Mouse (Mus musculus) heart, adult 10 weeks (tissue): ENCODE measurements around the gene Cntd1. TPM values are rescaled to one million over a fixed set of nuclear protein-coding genes. Genes with fewer than 3 reads are reported as not detected.

Source experiments
- polyA plus RNA-seq: library from polyadenylated mRNA; stranded (reverse); fragments of 350-450 nt; fragmentation: Illumina TruSeq; extraction: RNeasy Lipid Tissue Mini Kit (QIAGEN cat#74804); gene quantifications from one replicate; pipeline ENCODE4 v1.2.3, GENCODE M21; 2014; ENCODE audit warnings: low read depth, low replicate concordance

The Cntd1 gene
- polyA plus RNA-seq: 0.58 TPM

DNA sequence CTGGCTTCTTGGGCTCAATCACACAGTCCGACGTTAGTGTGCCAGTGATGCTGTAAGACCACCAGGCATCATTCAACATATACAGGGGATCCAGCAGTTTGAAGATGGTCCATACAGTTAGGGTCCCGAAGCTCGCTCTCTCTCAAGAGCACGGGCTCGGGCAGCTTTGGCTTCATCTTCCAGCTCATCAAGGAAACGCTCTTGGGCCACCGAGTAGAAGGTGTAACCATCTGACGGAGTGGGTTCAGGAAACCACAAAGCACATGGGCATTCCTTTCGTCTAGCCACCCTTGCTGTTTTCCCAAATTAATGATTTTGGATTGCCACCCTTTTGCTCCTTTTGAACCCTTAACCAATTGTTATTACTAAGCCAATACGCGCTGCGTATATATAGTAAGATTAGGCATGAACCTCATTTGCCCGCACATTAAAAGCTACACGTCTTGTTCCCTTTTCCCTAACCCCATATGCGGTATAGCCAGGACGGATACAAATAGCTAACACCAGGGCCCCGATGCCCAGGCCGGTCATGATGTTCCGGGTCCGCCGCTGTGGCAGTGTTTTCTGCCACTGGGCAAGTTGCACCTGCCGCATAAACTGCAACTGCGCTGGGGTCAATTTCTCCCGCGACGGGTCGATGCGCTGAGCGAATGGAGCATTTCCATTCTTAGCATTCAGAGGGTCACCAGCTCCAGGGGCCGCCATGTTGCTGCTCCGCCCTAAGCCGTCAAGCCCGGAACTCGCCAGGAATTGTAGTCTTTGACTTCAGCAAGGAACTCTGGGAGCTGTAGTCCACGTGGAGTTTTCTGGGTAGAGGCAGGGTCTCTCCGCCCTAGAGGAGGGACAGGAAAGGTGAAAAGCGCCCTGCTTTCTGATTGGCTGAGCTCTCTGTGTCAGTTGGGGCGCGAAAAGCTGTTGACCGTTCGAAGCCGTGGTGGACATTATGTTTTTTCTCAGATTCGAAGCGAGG is at the start of gene Cntd1, which contains the start of gene Coa3:
Cntd1 (plus strand) TSS at position 790 of the 970 bp plus-strand sequence.
Coa3 (minus strand) TSS at position 892 of the 970 bp plus-strand sequence.

DNA sequence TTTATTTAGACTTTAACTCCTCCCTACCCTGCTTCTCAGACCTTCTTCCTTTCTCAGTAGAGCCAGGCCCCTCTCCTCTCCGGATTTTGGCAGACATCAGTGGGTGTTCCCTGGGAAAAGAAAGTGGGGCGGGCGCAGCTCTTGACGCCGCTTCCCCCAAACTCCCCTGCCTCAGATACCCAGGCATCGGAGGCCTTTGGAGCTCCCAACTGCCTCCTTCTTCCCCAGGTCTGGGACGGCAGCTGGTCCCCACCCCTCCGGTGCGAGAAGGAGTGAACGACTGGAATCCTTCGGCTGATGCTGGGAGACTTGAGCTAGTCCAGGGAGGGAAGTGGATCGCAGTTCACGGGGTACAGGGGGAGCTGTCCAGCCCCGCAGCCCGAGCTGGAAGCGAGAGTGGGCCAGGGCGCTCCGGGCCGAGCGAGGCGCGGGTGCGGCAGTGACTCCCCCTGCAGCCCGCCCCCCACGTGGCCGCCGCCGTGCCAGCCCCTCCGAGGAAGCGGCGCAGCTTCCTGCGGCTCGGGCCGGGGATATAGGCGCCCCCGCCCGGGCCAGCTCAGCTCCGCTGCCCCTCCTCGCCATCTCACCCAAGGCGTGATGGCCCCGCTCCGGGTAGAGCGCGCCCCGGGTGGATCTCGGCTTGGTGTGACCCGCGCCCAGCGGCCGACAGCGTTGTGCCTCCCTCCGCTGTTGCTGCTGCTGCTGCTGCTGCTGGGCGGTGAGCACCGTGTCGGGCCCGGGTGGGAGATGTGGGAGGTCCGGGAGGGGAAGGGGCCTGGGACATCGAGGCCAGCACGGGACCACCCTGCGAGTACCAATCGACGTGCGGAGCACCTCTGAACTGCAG is 32.7 kb upstream of the Cntd1 start, which contains the start of gene Ramp2:
Ramp2 (plus strand) TSS at position 174 of the 847 bp plus-strand sequence.

GRCm38 (mm10) chr11:101253613-101254389 is 25.0 kb upstream of the Cntd1 start, which contains the start of gene Vps25:
TSS of gene Vps25 (plus strand) at chr11:101253707.

GRCm38 (mm10) chr11:101259948-101260825 is 18.6 kb upstream of the Cntd1 start, which contains the start of gene Wnk4:
TSS of gene Wnk4 (plus strand) at chr11:101260567.

DNA sequence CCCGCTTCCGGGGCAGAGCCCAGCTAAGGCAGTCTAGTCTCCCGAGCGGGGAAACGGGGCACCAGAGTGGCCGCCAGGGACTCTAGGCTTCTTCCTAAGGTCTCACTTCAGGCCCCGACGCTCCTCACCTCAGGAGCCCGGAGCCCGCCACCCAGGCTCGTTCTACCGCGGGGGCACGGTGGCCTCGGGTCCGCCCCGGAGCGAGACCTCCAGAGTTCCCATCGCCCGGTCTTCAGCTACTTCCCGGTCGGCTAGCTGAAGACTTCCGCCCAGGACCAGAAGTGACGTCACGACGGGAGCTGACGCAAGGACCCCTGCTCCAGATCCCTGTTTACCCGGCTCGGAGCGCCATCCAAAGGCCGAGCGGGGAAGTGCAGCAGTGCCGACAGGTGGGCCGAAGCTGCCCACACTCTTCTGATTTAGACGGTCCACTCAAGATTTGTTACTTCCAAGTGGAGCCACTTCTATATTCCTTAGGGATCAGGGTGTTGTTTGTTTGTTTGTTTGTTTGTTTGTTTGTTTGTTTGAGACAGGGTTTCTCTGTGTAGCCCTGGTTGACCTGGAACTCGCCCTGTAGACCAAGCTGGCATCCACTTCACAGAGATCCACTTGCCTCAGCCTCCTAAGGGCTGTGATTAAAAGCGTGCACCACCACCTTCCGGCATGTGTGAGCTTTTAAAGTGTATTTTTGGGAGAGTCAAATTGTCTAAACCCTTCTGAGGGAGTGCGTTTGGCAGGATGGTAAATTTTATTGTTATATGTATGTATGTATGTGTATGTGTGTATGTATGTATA is 23.4 kb downstream of the Cntd1 start, which contains the start of gene Becn1:
Becn1 (minus strand) TSS at position 283 of the 795 bp plus-strand sequence.

DNA sequence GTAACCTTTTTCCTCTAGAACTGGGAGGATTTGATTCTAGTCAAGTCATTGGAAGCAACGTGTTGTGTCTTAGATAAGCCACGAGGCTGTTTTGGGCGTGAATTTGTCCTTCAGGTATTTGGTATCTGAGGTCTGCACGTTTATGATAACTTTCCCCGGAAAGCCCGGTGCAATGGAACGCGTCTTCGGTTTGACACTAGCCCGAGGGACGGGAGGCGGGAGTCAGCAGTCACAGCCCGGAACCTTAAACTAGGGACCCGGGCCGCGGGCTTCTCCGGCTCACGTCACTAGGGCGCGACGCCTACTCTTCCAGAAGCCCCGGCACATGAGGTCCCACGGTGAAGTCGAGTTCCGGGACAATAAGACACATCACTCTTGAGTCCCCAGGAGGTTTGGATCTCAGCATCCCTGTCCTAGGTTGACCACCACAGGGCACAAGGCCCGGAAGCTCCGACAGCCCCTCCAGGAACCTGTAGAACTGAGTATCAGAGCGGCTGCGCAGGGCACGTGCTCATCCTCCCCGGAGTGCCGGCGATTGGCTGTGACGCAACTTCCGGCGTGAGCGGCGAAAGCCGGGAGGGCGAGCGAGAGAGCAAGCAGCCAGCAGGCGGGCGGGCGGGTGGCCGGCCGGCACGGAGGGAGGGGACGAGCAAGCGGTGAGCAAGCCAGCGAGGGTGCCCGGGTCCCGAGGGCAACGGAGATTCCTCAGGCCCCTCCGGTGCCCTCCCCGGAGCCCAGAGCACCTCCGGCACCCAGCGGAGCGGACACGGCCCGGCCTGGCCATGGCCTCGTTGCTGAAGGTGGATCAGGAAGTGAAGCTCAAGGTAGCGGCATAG is 37.1 kb downstream of the Cntd1 start, which contains the start of gene Psme3:
Psme3 (plus strand) TSS at position 549 of the 836 bp plus-strand sequence.

DNA sequence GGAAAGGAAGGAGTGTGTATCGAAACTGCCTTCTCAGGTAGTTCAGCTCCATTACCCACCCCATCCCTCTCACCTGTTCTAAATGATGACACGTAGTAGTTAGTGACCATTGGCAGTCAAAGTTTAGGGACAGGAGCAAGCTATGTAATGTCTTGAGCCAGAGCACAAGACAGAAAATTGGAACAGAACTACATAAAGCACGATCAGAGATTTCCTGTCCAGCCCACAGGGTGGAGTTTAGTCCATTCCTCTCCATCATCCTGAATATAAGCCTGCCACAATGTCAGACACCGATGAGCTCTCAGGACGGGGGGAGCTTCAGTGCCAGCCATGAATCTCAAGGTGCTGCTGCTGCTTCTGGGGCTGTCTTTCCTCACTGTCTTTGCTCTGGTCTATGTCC is 46.0 kb downstream of the Cntd1 start, which contains the start of gene Aoc2:
Aoc2 (plus strand) TSS at position 301 of the 400 bp plus-strand sequence.

GRCm38 (mm10) chr11:101330371-101330924 is 51.6 kb downstream of the Cntd1 start, which contains the start of gene Aoc3:
TSS of gene Aoc3 (plus strand) at chr11:101330605.

Other genes starting within 250 kb of the Cntd1 start
- gene Naglu, start 209.0 kb upstream of the Cntd1 start, polyA plus RNA-seq: 10.5 TPM
- gene Hsd17b1, start 200.6 kb upstream of the Cntd1 start, polyA plus RNA-seq: 0.81 TPM
- 18.0 TPM for gene Coasy, start 196.4 kb upstream of the Cntd1 start, polyA plus RNA-seq
- gene Mlx, start 191.7 kb upstream of the Cntd1 start, polyA plus RNA-seq: 35.5 TPM
- gene Psmc3ip, start 183.6 kb upstream of the Cntd1 start, polyA plus RNA-seq: 4.0 TPM
- 35.9 TPM for gene Retreg3, start 159.1 kb upstream of the Cntd1 start, polyA plus RNA-seq
- 30.3 TPM for gene Tubg1, start 159.1 kb upstream of the Cntd1 start, polyA plus RNA-seq
- gene Tubg2, start 123.1 kb upstream of the Cntd1 start, polyA plus RNA-seq: 2.6 TPM
- gene Cntnap1, start 108.5 kb upstream of the Cntd1 start, polyA plus RNA-seq: 2.4 TPM
- gene Plekhh3, start 107.7 kb upstream of the Cntd1 start, polyA plus RNA-seq: 16.2 TPM
- gene Ccr10, start 103.6 kb upstream of the Cntd1 start, polyA plus RNA-seq: not detected
- gene Ezh1, start 52.5 kb upstream of the Cntd1 start, polyA plus RNA-seq: 30.8 TPM
- gene Ramp2, start 33.0 kb upstream of the Cntd1 start, polyA plus RNA-seq: 49.3 TPM
- gene Vps25, start 25.3 kb upstream of the Cntd1 start, polyA plus RNA-seq: 142 TPM
- 13.8 TPM for gene Wnk4, start 18.4 kb upstream of the Cntd1 start, polyA plus RNA-seq
- 111 TPM for gene Coa3, start 102 bp downstream of the Cntd1 start, polyA plus RNA-seq
- 86.4 TPM for gene Becn1, start 23.3 kb downstream of the Cntd1 start, polyA plus RNA-seq
- 58.9 TPM for gene Psme3, start 37.2 kb downstream of the Cntd1 start, polyA plus RNA-seq
- 2.0 TPM for gene Aoc2, start 46.1 kb downstream of the Cntd1 start, polyA plus RNA-seq
- gene Aoc3, start 51.6 kb downstream of the Cntd1 start, polyA plus RNA-seq: 10.5 TPM
- gene G6pc, start 88.5 kb downstream of the Cntd1 start, polyA plus RNA-seq: 0.24 TPM
- 46.6 TPM for gene Aarsd1, start 138.6 kb downstream of the Cntd1 start, polyA plus RNA-seq
- gene Gm27029, start 145.8 kb downstream of the Cntd1 start, polyA plus RNA-seq: 2.9 TPM
- gene Rundc1, start 146.1 kb downstream of the Cntd1 start, polyA plus RNA-seq: 9.5 TPM
- 71.9 TPM for gene Ptges3l, start 146.3 kb downstream of the Cntd1 start, polyA plus RNA-seq
- 319 TPM for gene Rpl27, start 163.3 kb downstream of the Cntd1 start, polyA plus RNA-seq
- gene Ifi35, start 169.4 kb downstream of the Cntd1 start, polyA plus RNA-seq: 28.4 TPM
- gene Rnd2, start 186.0 kb downstream of the Cntd1 start, polyA plus RNA-seq: 7.1 TPM
- gene Vat1, start 187.2 kb downstream of the Cntd1 start, polyA plus RNA-seq: 21.1 TPM